Mouse (Mus musculus): ENCODE data around the gene Islr2.

The Islr2 gene

GRCm38 (mm10) chr9:58220218-58220903 is 16.2 kb upstream of the Islr2 start:
- no peak for DNase-seq (ENCODE audit: low read depth, low spot score)

- DNase-seq (ENCODE audit: low read depth, low spot score): no peak
Observed at GRCm38 (mm10) chr9:58218539-58218938, 14.4 kb upstream of the Islr2 start.

- no peak for DNase-seq (ENCODE audit: low read depth, low spot score)
Observed at GRCm38 (mm10) chr9:58216402-58216801, 12.3 kb upstream of the Islr2 start.

- DNase-seq (ENCODE audit: low read depth, low spot score): no peak
Observed at GRCm38 (mm10) chr9:58214519-58215180, 10.5 kb upstream of the Islr2 start.

DNA sequence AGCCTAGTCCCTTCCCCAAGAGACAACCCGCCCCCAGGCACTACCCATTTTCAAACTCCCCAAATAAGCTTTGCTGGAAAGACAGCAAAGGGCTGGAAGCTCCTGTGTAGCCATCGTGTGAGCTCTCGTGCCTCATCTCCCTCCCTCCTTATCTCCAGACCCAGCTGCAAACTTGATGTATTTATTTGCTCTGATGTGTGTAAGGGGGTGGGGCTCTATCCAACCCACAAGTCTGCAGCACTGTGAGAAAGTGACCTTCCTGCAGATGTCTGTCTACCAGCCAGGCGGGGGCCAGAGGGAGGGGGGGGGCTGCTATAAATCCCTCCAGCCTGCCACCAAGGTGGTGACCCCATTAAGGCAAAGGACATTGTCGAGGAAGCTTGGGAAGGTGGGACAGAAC is 9.7 kb upstream of the Islr2 start:
- DNase-seq (ENCODE audit: low read depth, low spot score): no peak

GRCm38 (mm10) chr9:58213377-58213776 is 9.3 kb upstream of the Islr2 start:
- DNase-seq (ENCODE audit: low read depth, low spot score): no peak

DNA sequence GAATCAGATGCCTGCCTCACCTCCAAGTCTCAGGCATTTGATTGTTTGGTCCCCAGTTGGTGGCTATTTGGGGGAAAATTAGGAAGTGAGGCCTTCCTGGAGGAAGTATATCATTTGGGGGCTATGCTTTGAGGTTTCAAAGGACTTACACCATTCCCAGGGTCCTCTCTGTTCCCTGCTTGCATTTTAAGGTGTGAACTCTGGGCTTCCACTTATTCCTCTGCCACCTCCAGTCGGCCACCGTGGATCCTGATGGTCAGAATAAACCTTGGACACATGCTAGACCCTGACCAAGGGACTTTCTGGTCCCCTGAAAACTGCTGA is 6.1 kb upstream of the Islr2 start:
- no peak for DNase-seq (ENCODE audit: low read depth, low spot score)

DNA sequence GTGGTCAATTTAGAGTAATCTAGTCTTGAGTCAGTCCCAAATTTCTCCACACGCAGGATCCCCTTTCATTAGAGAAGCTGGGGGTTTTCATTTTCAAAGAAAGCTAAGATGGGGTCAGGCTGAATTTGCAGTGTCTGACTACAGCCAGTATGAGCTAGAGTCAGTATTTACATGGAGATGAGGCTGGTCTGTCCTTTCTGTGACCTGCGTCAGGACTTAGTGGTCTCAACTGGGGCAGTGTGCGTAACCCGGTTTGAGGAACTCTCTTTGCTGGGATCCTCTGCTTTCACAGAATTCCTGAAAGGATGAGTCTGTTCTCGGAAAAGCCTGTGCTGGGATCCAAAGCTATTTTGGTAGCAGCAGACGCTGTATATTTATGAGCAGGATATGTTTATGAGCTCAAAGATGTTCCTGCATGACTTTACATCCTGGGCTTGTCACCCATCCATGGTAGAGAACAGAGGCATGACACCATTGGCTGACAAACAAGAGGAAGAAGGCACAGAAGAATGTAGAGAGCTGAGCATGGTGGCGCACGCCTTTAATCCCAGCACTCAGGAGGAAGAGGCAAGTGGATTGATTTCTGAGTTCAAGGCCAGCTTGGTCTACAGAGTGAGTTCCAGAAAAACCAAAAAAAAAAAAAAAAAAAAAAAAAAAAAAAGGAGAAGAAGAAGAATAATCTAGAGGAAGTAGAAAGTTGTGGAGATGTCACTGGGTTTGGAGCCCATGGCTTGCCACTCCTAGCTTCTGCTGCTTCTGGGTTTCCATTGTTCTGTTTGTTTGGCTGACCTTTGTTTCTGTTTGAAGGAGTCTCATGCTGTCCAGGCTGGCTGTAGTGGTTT is 5.6 kb upstream of the Islr2 start:
- no peak for DNase-seq (ENCODE audit: low read depth, low spot score)

GRCm38 (mm10) chr9:58206013-58206412 is 1.9 kb upstream of the Islr2 start:
- DNase-seq (ENCODE audit: low read depth, low spot score): no peak

GRCm38 (mm10) chr9:58204448-58205000 is 405 bp upstream of the Islr2 start:
- no peak for DNase-seq (ENCODE audit: low read depth, low spot score)

DNA sequence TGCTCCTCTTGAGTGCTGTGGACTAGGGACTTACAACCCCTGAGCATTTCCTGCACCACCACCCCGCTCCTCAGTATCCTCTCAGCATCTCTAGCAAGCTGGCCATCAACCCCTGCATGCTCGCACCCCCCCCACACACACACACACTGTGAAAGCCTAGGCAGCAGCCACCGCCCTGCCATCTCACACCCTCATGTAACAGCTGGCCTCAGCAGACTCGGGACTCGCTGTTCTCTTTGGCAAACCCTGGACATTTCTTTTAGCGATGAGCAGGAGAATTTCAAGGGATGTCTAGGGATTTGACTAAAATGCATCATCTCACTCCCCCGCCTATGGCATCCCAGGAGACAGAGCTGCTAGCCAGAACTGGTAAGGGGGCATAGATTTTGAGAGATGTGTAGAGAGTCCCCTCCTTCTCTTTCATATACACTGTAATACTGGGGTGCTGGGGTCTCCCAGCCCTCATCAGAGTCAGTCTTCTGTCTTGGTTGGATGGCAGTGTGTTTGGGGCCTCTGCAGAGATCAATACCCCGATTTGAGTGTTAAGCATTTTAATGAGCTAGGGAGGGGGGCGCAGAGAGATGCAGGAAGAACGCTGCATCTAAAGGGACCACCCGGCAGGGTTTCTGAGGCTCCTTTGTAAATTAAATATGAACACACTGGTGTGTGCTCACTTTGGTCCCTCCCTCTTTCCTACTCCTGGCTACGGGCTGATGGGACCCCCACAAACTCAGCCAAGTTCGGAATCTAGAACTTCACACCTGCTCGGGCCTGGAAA is 1.3 kb downstream of the Islr2 start:
- peak; percentile 82 for DNase-seq (ENCODE audit: low read depth, low spot score)

DNA sequence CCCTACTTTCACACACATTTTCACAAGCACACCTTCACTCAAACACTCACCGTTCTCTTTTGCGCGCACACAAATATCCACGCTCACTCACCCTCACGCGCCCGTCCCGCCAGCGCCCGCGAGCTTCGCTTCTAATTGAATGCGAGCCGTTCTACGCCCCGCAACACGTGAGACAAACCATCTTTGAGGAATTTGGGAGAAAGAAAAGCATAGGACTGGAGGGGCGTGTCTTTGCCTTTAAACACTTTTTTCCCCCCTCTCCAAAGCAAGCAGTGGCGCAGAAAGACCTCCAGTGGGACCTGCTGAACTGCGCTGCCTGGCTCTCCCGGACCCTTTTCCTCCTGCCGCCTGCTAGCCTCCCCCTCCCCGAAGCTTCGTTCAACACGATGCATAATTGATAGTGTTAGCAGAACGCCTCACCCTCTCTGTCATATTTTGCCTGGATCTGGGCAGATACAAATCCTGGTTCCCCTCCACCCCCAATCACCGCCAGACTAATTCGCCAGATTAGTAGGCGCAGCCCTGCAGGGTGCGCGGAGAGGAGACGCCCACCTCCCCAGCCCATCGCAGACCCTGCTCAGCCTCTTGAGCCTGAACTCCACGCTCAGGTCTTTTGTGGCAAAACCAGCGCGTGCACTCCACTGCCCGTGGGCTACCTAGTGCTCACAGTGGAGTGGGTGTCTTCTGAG is 2.1 kb downstream of the Islr2 start:
- no peak for DNase-seq (ENCODE audit: low read depth, low spot score)

GRCm38 (mm10) chr9:58201091-58201842 is 2.9 kb downstream of the Islr2 start:
- DNase-seq (ENCODE audit: low read depth, low spot score): no peak

GRCm38 (mm10) chr9:58200270-58201090 is 3.6 kb downstream of the Islr2 start:
- no peak for DNase-seq (ENCODE audit: low read depth, low spot score)

- no peak for DNase-seq (ENCODE audit: low read depth, low spot score)
Observed at GRCm38 (mm10) chr9:58199381-58200269, 4.5 kb downstream of the Islr2 start.

- DNase-seq (ENCODE audit: low read depth, low spot score): no peak
Observed at GRCm38 (mm10) chr9:58198801-58199371, 5.2 kb downstream of the Islr2 start.

- DNase-seq (ENCODE audit: low read depth, low spot score): no peak
Observed at GRCm38 (mm10) chr9:58197781-58198701, 6.1 kb downstream of the Islr2 start.
